Mouse (Mus musculus): ENCODE measurements around the gene R3hcc1l. TPM values are rescaled to one million over a fixed set of nuclear protein-coding genes. Genes with fewer than 3 reads are reported as not detected.

R3hcc1l gene
- polyA plus RNA-seq, 1 experiment from 2014 or later: 16.3 TPM

DNA sequence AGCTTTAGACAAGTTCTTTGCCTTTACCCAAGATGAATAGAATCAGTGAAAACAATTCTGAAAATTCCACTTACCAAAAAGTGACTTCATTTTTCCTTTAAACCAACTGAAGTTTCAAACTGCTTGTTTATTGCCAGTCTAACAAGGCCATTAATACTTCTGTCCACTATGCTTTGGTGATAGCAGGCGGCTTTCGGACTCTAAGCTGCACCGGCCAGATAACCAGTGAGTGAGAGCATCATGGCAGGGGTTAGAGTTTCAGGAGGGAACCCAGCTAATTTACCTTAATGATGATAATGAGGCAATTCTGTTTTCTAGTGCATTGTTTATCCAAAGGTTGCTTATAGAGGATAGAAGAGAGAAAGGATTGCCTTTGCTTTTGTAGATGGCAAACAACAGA, 65.6 kb downstream of the R3hcc1l start:
- no peak overlapping the region for H3K9ac ChIP-seq (replicated peaks)
- H3K4me3 ChIP-seq: no peak overlapping the region
- H3K4me2 ChIP-seq (replicated peaks): no peak overlapping the region
- H3K27me3 ChIP-seq: no peaks in the 10 kb centered on the region
- no peak for ATAC-seq (replicated peaks)
- peaks cover 4% of the 10 kb centered on the region; the same call in 1 of the 2 replicates for H3K36me3 ChIP-seq
- no peak overlapping the region for H3K27ac ChIP-seq (replicated peaks)
- H3K4me1 ChIP-seq: peaks cover 8% of the 10 kb centered on the region; the same call in 1 of the 2 replicates
- H3K9me3 ChIP-seq: no peaks in the 10 kb centered on the region
- 89% methylated on average over 3 of the region's 3 CpGs for WGBS

DNA sequence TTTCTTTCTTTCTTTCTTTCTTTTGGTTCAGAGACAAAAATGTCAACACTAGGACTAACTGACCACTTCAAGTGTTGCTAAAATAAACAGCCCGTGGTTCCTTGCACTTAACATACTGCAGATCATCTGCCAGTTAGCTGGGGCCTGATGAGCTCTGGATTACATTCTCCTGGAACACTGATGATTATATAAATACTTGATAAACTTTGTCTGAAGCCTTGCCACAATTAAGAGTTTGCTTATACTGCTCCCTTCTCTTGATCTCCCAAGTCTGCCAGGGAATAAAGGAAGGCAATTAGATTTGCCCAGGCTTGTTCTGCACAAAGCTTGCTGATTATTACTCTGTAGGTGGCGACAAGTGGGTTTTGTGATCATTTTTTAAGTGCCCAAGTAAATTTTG, 69.1 kb downstream of the R3hcc1l start:
- Histone ChIP-seq H3K27ac (replicated peaks) (no peak overlapping the region), H3K4me2 (replicated peaks) (no peak overlapping the region), H3K27me3 (no peaks in the 10 kb centered on the region), H3K36me3 (peaks cover 10% of the 10 kb centered on the region; the same call in 1 of the 2 replicates), H3K9me3 (no peaks in the 10 kb centered on the region), H3K4me3 (no peak overlapping the region), H3K9ac (replicated peaks) (no peak overlapping the region), H3K4me1 (peaks cover 8% of the 10 kb centered on the region; the same call in 1 of the 2 replicates)
- ATAC-seq (replicated peaks): no peak
- WGBS: 32% methylated on average over 2 of the region's 2 CpGs

DNA sequence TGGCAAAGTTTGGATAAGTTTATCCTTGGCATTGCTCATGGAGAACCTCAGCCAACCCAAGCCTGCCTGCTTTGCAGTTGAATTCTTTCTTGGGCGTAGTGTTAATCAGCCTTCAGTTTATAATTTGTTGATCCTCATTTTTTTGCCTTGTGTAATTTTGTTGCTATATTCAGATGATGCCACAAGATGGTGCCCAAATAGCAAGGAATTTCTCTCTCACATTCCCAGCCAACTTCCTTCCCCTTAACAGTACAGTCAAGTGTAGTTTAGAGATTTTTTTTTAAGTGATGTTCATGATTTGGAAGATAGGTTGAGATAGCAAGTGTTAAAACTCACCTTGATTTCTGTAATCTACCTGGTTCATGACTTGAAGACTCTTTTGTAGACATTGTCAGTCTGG, 70.7 kb downstream of the R3hcc1l start:
- no peaks in the 10 kb centered on the region for H3K9me3 ChIP-seq
- peaks cover 10% of the 10 kb centered on the region; the same call in 1 of the 2 replicates for H3K36me3 ChIP-seq
- no peaks in the 10 kb centered on the region for H3K27me3 ChIP-seq
- H3K4me3 ChIP-seq: no peak overlapping the region
- peaks cover 8% of the 10 kb centered on the region; the same call in 1 of the 2 replicates for H3K4me1 ChIP-seq
- WGBS: 59% methylated on average over 1 of the region's 1 CpGs
- no peak overlapping the region for H3K27ac ChIP-seq (replicated peaks)
- no peak for ATAC-seq (replicated peaks)
- H3K9ac ChIP-seq (replicated peaks): no peak overlapping the region
- no peak overlapping the region for H3K4me2 ChIP-seq (replicated peaks)

DNA sequence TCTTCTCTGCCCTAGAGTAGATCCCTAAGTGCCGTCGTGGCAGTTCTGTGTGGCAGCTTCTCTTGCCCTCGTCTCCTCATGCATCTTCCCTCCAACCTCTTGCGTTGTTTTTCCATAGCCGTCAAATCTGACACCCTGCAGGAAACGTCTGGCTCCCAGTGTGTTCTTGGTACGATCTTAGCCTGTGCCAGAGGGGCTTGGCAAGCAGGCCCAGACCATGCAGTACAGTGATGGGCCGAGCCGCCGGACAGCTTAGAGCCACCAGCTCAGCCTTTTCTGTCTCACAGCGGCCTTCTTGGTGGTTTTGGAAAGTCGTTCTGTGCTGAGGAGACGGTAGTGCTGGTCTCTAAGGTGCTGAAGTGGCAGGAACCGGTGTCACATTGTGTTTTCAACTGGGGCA, 73.0 kb downstream of the R3hcc1l start:
- ATAC-seq (replicated peaks): no peak
- 74% methylated on average over 14 of the region's 14 CpGs for WGBS

GRCm38 (mm10) chr19:42593456-42593855, 74.9 kb downstream of the R3hcc1l start:
- WGBS: 94% methylated on average over 6 of the region's 6 CpGs
- Histone ChIP-seq H3K4me1 (peaks cover 2% of the 10 kb centered on the region; the same call in 1 of the 2 replicates), H3K36me3 (peaks cover 10% of the 10 kb centered on the region; the same call in 1 of the 2 replicates), H3K27me3 (no peaks in the 10 kb centered on the region), H3K9me3 (no peaks in the 10 kb centered on the region), H3K4me3 (no peak overlapping the region), H3K9ac (replicated peaks) (no peak overlapping the region), H3K27ac (replicated peaks) (no peak overlapping the region), H3K4me2 (replicated peaks) (no peak overlapping the region)
- ATAC-seq (replicated peaks): no peak

More for the DNA sequence above, 73.0 kb downstream of the R3hcc1l start:
- H3K36me3 ChIP-seq: peaks cover 10% of the 10 kb centered on the region; the same call in 1 of the 2 replicates
- H3K9me3 ChIP-seq: no peaks in the 10 kb centered on the region
- H3K4me2 ChIP-seq (replicated peaks): no peak overlapping the region
- no peaks in the 10 kb centered on the region for H3K27me3 ChIP-seq
- H3K9ac ChIP-seq (replicated peaks): no peak overlapping the region
- no peak overlapping the region for H3K4me3 ChIP-seq
- no peak overlapping the region for H3K27ac ChIP-seq (replicated peaks)
- H3K4me1 ChIP-seq: peaks cover 8% of the 10 kb centered on the region; the same call in 1 of the 2 replicates

- Histone ChIP-seq H3K4me1 (no peaks in the 10 kb centered on the region), H3K9ac (replicated peaks) (no peak overlapping the region), H3K36me3 (peaks cover 10% of the 10 kb centered on the region; the same call in 1 of the 2 replicates), H3K4me2 (replicated peaks) (no peak overlapping the region), H3K4me3 (no peak overlapping the region), H3K9me3 (no peaks in the 10 kb centered on the region), H3K27ac (replicated peaks) (no peak overlapping the region), H3K27me3 (no peaks in the 10 kb centered on the region)
- 98% methylated on average over 6 of the region's 6 CpGs for WGBS
- no peak for ATAC-seq (replicated peaks)
These were observed 76.5 kb downstream of the R3hcc1l start for GRCm38 (mm10) chr19:42595066-42595465.

- no peaks in the 10 kb centered on the region for H3K27me3 ChIP-seq
- H3K36me3 ChIP-seq: peaks cover 5% of the 10 kb centered on the region; the same call in 1 of the 2 replicates
- 94% methylated on average over 12 of the region's 12 CpGs for WGBS
- H3K9me3 ChIP-seq: no peaks in the 10 kb centered on the region
- H3K4me2 ChIP-seq (replicated peaks): no peak overlapping the region
- H3K9ac ChIP-seq (replicated peaks): no peak overlapping the region
- no peak overlapping the region for H3K27ac ChIP-seq (replicated peaks)
- H3K4me1 ChIP-seq: no peaks in the 10 kb centered on the region
- no peak for ATAC-seq (replicated peaks)
- H3K4me3 ChIP-seq: no peak overlapping the region
These were observed 78.7 kb downstream of the R3hcc1l start for GRCm38 (mm10) chr19:42597286-42597685.

DNA sequence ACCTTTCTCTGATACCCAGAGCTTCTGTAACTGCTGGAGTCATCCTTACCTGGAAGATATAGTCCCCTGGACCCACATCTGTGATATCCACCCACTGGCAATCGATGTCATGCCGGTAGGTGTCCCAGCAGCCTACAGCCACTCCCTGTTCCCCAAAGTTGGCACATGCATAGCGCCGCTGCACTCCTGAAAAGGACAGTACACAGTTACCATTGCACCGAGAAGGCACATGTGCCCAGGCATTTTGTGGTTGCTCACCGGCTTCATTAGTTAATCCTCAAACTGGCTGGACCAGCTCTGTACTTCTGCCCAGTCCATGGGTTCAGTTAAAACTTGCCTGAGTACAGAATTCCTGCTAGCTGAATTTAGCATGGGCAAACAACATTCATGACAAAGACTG, 79.3 kb downstream of the R3hcc1l start:
- no peak overlapping the region for H3K4me3 ChIP-seq
- no peak overlapping the region for H3K9ac ChIP-seq (replicated peaks)
- H3K27me3 ChIP-seq: no peaks in the 10 kb centered on the region
- no peak for ATAC-seq (replicated peaks)
- peaks cover 5% of the 10 kb centered on the region; the same call in 1 of the 2 replicates for H3K36me3 ChIP-seq
- no peak overlapping the region for H3K4me2 ChIP-seq (replicated peaks)
- H3K27ac ChIP-seq (replicated peaks): no peak overlapping the region
- H3K9me3 ChIP-seq: no peaks in the 10 kb centered on the region
- H3K4me1 ChIP-seq: no peaks in the 10 kb centered on the region
- WGBS: 97% methylated on average over 6 of the region's 6 CpGs

DNA sequence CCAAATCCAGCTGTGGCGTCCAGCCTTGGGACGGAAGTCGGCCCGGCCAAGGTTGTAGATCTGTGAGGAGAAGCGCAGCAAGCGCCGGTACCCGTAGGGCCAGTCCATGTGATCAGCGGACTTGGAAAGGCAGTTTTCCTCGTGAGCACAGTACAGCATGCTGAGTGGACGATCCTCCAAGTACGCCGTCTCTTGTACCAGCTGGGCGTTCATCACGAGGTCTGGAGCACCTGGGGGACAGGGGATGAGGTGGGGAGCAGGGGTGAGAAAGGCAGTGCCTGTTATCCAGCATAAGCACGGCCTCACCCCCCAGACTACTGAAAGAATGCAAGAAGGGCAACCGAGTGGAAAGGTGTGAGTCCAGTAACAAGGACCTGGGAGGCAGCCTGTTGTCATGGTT, 81.3 kb downstream of the R3hcc1l start:
- Histone ChIP-seq H3K4me2 (replicated peaks) (no peak overlapping the region), H3K27me3 (no peaks in the 10 kb centered on the region), H3K9ac (replicated peaks) (no peak overlapping the region), H3K4me3 (no peak overlapping the region), H3K27ac (replicated peaks) (no peak overlapping the region), H3K36me3 (no peaks in the 10 kb centered on the region), H3K4me1 (no peaks in the 10 kb centered on the region), H3K9me3 (no peaks in the 10 kb centered on the region)
- no peak for ATAC-seq (replicated peaks)
- WGBS: 80% methylated on average over 17 of the region's 17 CpGs

DNA sequence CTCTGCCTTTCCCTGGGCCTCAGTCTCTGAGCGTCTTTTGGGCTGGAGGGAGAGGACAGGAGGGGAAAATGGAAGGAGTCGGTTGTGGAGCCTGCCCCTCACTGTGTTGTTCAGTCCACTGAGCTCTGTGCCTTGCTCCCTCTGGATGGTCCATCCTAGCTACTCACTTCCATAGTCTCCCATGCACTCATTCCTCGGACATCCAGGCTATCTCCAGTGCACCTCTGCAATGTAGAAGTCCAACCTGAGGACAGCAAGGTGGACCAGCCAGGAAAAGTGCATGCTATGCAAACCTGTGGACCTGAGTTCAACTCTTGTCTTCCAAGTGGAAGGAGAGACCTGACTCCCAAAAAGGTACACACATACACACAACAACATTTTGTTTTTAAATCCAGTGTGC, 82.0 kb downstream of the R3hcc1l start:
- ATAC-seq (replicated peaks): no peak
- Histone ChIP-seq H3K27ac (replicated peaks) (no peak overlapping the region), H3K4me2 (replicated peaks) (no peak overlapping the region), H3K9ac (replicated peaks) (no peak overlapping the region), H3K4me1 (no peaks in the 10 kb centered on the region), H3K36me3 (no peaks in the 10 kb centered on the region), H3K4me3 (no peak overlapping the region), H3K9me3 (no peaks in the 10 kb centered on the region), H3K27me3 (no peaks in the 10 kb centered on the region)
- 71% methylated on average over 3 of the region's 3 CpGs for WGBS

- H3K27ac ChIP-seq (replicated peaks): no peak overlapping the region
- WGBS: 83% methylated on average over 2 of the region's 2 CpGs
- no peak for ATAC-seq (replicated peaks)
These were observed 82.9 kb downstream of the R3hcc1l start for GRCm38 (mm10) chr19:42601445-42601844.

DNA sequence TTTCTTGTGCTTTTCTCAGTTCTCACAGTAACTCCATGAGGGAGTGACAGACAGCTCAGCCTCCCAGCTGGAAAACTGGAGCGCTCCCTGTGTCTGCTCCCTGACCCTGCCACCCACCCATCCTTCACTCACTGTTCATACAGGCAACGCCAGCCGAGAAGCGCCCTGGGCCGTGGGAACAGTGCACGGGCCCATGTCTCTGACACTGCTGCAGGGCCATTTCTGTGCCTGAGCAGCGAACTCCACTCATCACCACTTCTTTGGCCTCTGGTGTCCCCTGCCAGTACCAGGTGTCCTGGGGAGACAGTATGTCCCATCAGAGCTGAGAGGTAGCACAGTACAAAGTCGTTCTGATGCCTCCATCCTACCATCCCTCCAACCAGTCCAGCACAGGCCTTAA, 83.5 kb downstream of the R3hcc1l start:
- H3K9ac ChIP-seq (replicated peaks): no peak overlapping the region
- H3K4me2 ChIP-seq (replicated peaks): no peak overlapping the region
- H3K36me3 ChIP-seq: no peaks in the 10 kb centered on the region
- ATAC-seq (replicated peaks): no peak
- H3K4me3 ChIP-seq: no peak overlapping the region
- no peaks in the 10 kb centered on the region for H3K9me3 ChIP-seq
- no peaks in the 10 kb centered on the region for H3K4me1 ChIP-seq
- no peak overlapping the region for H3K27ac ChIP-seq (replicated peaks)
- no peaks in the 10 kb centered on the region for H3K27me3 ChIP-seq
- 73% methylated on average over 8 of the region's 8 CpGs for WGBS

More at GRCm38 (mm10) chr19:42601445-42601844, 82.9 kb downstream of the R3hcc1l start:
- Histone ChIP-seq H3K4me2 (replicated peaks) (no peak overlapping the region), H3K36me3 (no peaks in the 10 kb centered on the region), H3K4me3 (no peak overlapping the region), H3K27me3 (no peaks in the 10 kb centered on the region), H3K9ac (replicated peaks) (no peak overlapping the region), H3K9me3 (no peaks in the 10 kb centered on the region), H3K4me1 (no peaks in the 10 kb centered on the region)

DNA sequence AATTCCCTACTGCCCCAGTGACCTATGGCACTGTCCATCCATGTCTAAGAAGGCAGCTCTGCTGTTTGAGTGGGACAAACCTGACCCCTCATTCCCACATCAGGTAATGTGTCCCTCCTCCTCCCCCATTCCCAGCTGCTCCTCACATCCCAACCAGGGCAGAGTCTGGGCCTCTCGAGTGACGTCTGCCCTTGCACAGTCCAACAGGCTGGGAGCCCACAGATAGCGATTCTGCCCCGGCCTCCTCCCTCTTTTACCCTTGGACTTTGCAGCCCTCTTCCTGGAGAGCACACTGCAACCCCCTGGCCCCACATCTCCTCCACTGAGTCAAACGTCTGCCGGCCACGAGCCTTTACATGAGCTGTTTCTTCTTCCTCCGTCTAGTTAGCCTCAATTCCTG, 84.0 kb downstream of the R3hcc1l start:
- H3K4me3 ChIP-seq: no peak overlapping the region
- no peak overlapping the region for H3K27ac ChIP-seq (replicated peaks)
- WGBS: 90% methylated on average over 8 of the region's 8 CpGs
- H3K4me2 ChIP-seq (replicated peaks): no peak overlapping the region
- H3K9me3 ChIP-seq: no peaks in the 10 kb centered on the region
- ATAC-seq (replicated peaks): no peak
- H3K4me1 ChIP-seq: no peaks in the 10 kb centered on the region
- H3K36me3 ChIP-seq: no peaks in the 10 kb centered on the region
- no peak overlapping the region for H3K9ac ChIP-seq (replicated peaks)
- no peaks in the 10 kb centered on the region for H3K27me3 ChIP-seq
